Mouse (Mus musculus): ENCODE results near the gene Fbxo27. TPM values are rescaled to one million over a fixed set of nuclear protein-coding genes. Genes with fewer than 3 reads are reported as not detected.

The Fbxo27 gene
- total RNA-seq (2014; rRNA removed) (5.0 and 6.1 TPM in 2 replicates), polyA plus RNA-seq (2015; fragmentation: Nextera tagmentation; extraction: Ambion mirVana) (9.0 and 10.2 TPM in 2 replicates)

DNA sequence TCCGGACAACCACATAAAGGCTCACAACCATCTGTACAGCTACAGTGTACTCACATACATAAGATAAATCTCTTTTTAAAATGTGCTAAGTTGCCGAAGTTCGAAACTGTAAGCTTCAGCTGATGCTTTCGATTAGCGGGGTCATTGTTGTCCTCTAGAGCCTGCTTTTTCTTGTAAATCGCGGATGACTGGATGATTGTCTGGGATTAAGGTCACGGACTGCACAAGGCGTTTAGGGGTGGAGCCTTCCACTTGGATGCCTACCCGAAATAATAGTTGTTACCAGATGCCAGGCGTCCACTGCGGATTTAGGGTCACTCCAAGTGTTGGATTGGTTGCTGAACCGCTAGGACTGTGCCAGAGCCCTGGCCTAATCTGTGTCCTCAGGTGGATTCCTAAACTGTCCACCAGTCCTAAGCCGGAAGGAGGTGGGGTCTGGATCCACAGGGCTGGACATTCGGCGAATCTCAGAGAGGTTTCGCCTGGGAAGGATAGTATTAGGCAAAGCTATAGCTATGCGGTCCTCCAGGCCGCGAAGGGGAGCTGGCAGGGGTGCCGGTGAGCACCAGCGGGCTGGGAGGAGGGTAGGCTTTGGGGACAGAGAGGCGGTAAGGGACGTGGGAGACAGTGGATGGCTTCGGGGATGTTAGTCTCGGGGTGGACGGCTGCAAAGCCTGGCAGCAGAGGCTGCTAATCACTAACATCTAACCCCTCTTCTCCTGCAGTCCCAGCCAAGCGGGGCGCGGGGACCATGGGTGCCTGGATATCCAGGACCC is at the start of gene Fbxo27:
TSS of gene Fbxo27 (plus strand) at position 305 of the 776 bp plus-strand sequence.
- peak within 1 kb of the TSS; percentile 74 for H3K9ac ChIP-seq (replicated peaks; ENCODE audit: low read length)
- TF ChIP-seq CTCF (IDR thresholded peaks at IDR 0.05; ENCODE audit: low read depth) = 0 out of 2 replicates have a peak, but pooled peaks have one; percentile 32
- H3K4me3 ChIP-seq (ENCODE audit: low read length) = peak within 1 kb of the TSS; percentile 62
- H3K36me3 ChIP-seq (ENCODE audit: insufficient read depth, low read length) = no peaks in the 10 kb centered on the region
- DNase-seq (ENCODE audit: low spot score) (peak; percentile 63), ATAC-seq (peak; percentile 65)
- no peaks in the 10 kb centered on the region for H3K27me3 ChIP-seq (ENCODE audit: insufficient read depth, low read length)
- no peaks in the 10 kb centered on the region for H3K9me3 ChIP-seq (ENCODE audit: low read length)
- WGBS = 22% methylated on average over 29 of the region's 30 CpGs
- H3K4me2 ChIP-seq (ENCODE audit: low read depth, low read length) = peak within 1 kb of the TSS; percentile 84
- 0 out of 2 replicates have a peak, but pooled peaks cover 5% of the 10 kb centered on the region for H3K4me1 ChIP-seq (ENCODE audit: insufficient read depth, low read length)
- peak within 1 kb of the TSS; percentile 74 for H3K27ac ChIP-seq

GRCm38 (mm10) chr7:28645366-28645765 is 47.3 kb upstream of the Fbxo27 start:
- Histone ChIP-seq H3K4me1 (ENCODE audit: insufficient read depth, low read length) (no peaks in the 10 kb centered on the region), H3K36me3 (ENCODE audit: insufficient read depth, low read length) (no peaks in the 10 kb centered on the region), H3K27ac (no peak overlapping the region), H3K4me3 (ENCODE audit: low read length) (no peak overlapping the region), H3K9ac (replicated peaks; ENCODE audit: low read length) (no peak overlapping the region), H3K4me2 (ENCODE audit: low read depth, low read length) (no peak overlapping the region), H3K9me3 (ENCODE audit: low read length) (no peaks in the 10 kb centered on the region), H3K27me3 (ENCODE audit: insufficient read depth, low read length) (no peaks in the 10 kb centered on the region)
- no peak for DNase-seq (ENCODE audit: low spot score)
- no peak for TF ChIP-seq CTCF (IDR thresholded peaks at IDR 0.05; ENCODE audit: low read depth)
- 37% methylated on average over 6 of the region's 6 CpGs for WGBS
- ATAC-seq = no peak

- 89% methylated on average over 2 of the region's 2 CpGs for WGBS
- H3K4me2 ChIP-seq (ENCODE audit: low read depth, low read length) = no peak overlapping the region
- H3K27ac ChIP-seq = no peak overlapping the region
- no peaks in the 10 kb centered on the region for H3K4me1 ChIP-seq (ENCODE audit: insufficient read depth, low read length)
- no peak overlapping the region for H3K9ac ChIP-seq (replicated peaks; ENCODE audit: low read length)
- ATAC-seq (no peak), DNase-seq (ENCODE audit: low spot score) (no peak)
- no peak for TF ChIP-seq CTCF (IDR thresholded peaks at IDR 0.05; ENCODE audit: low read depth)
- no peaks in the 10 kb centered on the region for H3K27me3 ChIP-seq (ENCODE audit: insufficient read depth, low read length)
- H3K4me3 ChIP-seq (ENCODE audit: low read length) = no peak overlapping the region
- H3K9me3 ChIP-seq (ENCODE audit: low read length) = no peaks in the 10 kb centered on the region
- no peaks in the 10 kb centered on the region for H3K36me3 ChIP-seq (ENCODE audit: insufficient read depth, low read length)
Measured at GRCm38 (mm10) chr7:28645947-28646475, 46.6 kb upstream of the Fbxo27 start.

GRCm38 (mm10) chr7:28647016-28647415 is 45.6 kb upstream of the Fbxo27 start:
- WGBS = 61% methylated on average over 7 of the region's 7 CpGs
- DNase-seq (ENCODE audit: low spot score) = no peak
- no peak for ATAC-seq
- no peak overlapping the region for H3K4me3 ChIP-seq (ENCODE audit: low read length)
- H3K27me3 ChIP-seq (ENCODE audit: insufficient read depth, low read length) = no peaks in the 10 kb centered on the region
- no peak overlapping the region for H3K27ac ChIP-seq
- H3K4me1 ChIP-seq (ENCODE audit: insufficient read depth, low read length) = no peaks in the 10 kb centered on the region
- peak; percentile 10; the same call in 1 of the 2 replicates for TF ChIP-seq CTCF (IDR thresholded peaks at IDR 0.05; ENCODE audit: low read depth)
- H3K9me3 ChIP-seq (ENCODE audit: low read length) = no peaks in the 10 kb centered on the region
- no peaks in the 10 kb centered on the region for H3K36me3 ChIP-seq (ENCODE audit: insufficient read depth, low read length)
- no peak overlapping the region for H3K9ac ChIP-seq (replicated peaks; ENCODE audit: low read length)
- H3K4me2 ChIP-seq (ENCODE audit: low read depth, low read length) = no peak overlapping the region

- no peak overlapping the region for H3K4me3 ChIP-seq (ENCODE audit: low read length)
- H3K27ac ChIP-seq = no peak overlapping the region
- no peak overlapping the region for H3K9ac ChIP-seq (replicated peaks; ENCODE audit: low read length)
- H3K4me1 ChIP-seq (ENCODE audit: insufficient read depth, low read length) = no peaks in the 10 kb centered on the region
- no peak overlapping the region for H3K4me2 ChIP-seq (ENCODE audit: low read depth, low read length)
- 88% methylated on average over 2 of the region's 2 CpGs for WGBS
- no peak for ATAC-seq
- no peak for DNase-seq (ENCODE audit: low spot score)
- peak; percentile 40 for TF ChIP-seq CTCF (IDR thresholded peaks at IDR 0.05; ENCODE audit: low read depth)
- H3K9me3 ChIP-seq (ENCODE audit: low read length) = no peaks in the 10 kb centered on the region
- H3K27me3 ChIP-seq (ENCODE audit: insufficient read depth, low read length) = no peaks in the 10 kb centered on the region
- H3K36me3 ChIP-seq (ENCODE audit: insufficient read depth, low read length) = no peaks in the 10 kb centered on the region
Measured at GRCm38 (mm10) chr7:28651157-28651556, 41.5 kb upstream of the Fbxo27 start.

DNA sequence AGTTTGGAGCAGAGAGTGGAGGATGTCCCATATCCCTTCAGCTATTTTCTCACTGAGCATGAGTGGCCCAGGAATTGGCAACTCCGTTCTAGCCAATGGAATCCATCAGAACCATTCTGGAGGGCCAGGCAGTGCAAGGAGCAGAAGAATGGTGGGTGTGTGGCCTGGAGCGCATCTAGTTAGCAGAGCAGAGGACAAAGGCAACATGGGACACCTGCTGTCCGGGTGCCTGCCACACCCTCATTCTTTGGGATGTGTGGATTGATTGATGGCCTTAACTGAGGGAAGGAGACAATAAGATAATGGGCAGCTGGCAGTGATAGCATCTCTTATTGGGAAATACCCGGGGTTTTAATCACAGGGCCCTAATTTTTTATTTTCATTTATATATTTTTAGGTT is 36.2 kb upstream of the Fbxo27 start:
- H3K27me3 ChIP-seq (ENCODE audit: insufficient read depth, low read length) = no peaks in the 10 kb centered on the region
- no peak for ATAC-seq
- H3K4me3 ChIP-seq (ENCODE audit: low read length) = no peak overlapping the region
- no peak overlapping the region for H3K27ac ChIP-seq
- H3K9ac ChIP-seq (replicated peaks; ENCODE audit: low read length) = no peak overlapping the region
- no peaks in the 10 kb centered on the region for H3K9me3 ChIP-seq (ENCODE audit: low read length)
- TF ChIP-seq CTCF (IDR thresholded peaks at IDR 0.05; ENCODE audit: low read depth) = no peak
- H3K36me3 ChIP-seq (ENCODE audit: insufficient read depth, low read length) = no peaks in the 10 kb centered on the region
- WGBS = 52% methylated on average over 4 of the region's 4 CpGs
- no peak for DNase-seq (ENCODE audit: low spot score)
- no peak overlapping the region for H3K4me2 ChIP-seq (ENCODE audit: low read depth, low read length)
- no peaks in the 10 kb centered on the region for H3K4me1 ChIP-seq (ENCODE audit: insufficient read depth, low read length)
